Comparison of ENCODE assay signal across 11 mouse cellular contexts in the genomic region with DNA sequence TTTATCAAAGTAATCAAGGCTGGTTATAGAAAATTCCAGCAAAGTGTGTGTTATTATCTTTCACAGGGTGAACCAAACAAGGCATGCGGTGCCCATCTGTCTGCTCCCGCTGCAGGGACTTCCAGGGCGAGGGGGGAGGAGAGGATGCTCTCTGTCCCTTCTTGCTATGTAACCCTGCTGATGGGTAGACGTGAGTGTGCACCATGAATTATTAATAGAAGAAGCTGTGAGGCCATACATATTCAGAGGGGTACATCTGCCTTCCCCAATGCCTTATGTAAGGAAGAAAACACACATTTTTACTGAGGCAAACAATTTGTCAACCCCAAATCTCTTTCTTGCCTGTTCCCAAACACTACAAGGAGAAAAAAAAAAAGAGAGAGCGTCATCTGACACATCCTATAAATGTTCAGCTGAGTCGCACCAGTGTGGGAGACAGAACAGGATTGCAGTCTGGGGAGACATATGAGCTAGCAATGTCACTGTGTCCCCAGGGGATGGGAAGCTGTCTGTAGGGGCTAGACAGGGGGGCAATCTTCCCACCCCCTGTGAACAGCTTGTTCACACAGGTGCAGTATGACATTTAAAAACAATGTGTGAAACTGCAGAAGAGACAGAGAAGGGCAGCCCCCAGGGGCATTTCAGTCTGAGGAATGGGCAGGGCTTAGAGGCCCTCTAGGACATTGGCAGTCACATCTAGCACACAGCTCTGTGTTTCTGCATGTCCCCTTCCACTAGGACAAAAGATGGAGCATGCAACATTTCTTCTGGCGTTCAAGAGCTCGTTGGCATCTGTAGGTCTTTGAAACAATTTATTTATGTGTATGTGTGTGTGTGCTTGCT. TPM values are rescaled to one million over a fixed set of nuclear protein-coding genes. Genes with fewer than 3 reads are reported as not detected.
A peak's percentile ranks its signal among the peaks of the same experiment; 100 is the strongest.
DNase-seq lines count a peak whose midpoint lies in the region; ATAC-seq and TF ChIP-seq lines count a peak whose summit lies in the region.
"Had no signal": no experiment of that assay in that cellular context is flagged by ENCODE, and none has a peak within 500 bp of the region (broad histone marks: within the 10 kb centered on the region; RNA-seq: fewer than 3 reads in every experiment).

No protein-coding gene starts in this region.

- peak overlapping the region; percentile 84 for H3K27ac ChIP-seq in cortical plate, adult 2 months (ENCODE audit: insufficient read depth, low read length)
- H3K27ac ChIP-seq in layer of hippocampus, adult 2 months = peak overlapping the region; percentile 87
- H3K27ac ChIP-seq in midbrain, embryonic 15.5 days = peak overlapping the region; percentile 60; the same call in 1 of the 2 replicates

- peak; percentile 10 for DNase-seq in brain, embryonic 18.5 days (ENCODE audit: low read depth, low spot score)
- peak; percentile 41 to 50 for DNase-seq in layer of hippocampus, adult 2 months (ENCODE audit: low spot score in 2 of 2)
- no peak for DNase-seq in kidney, postnatal 25 days
- no peak for DNase-seq in kidney, postnatal 14 days
- no peak for DNase-seq in ovary, postnatal 10 days (ENCODE audit: low spot score)

- no peak overlapping the region for H3K4me2 ChIP-seq in midbrain, embryonic 15.5 days

- H3K4me1 ChIP-seq in cortical plate, adult 2 months (ENCODE audit: control insufficient read depth, insufficient read depth, low read length) = peaks cover 6% of the 10 kb centered on the region
- peaks cover 14% of the 10 kb centered on the region for H3K4me1 ChIP-seq in midbrain, embryonic 15.5 days

- H3K9me3 ChIP-seq in midbrain, embryonic 15.5 days = no peaks in the 10 kb centered on the region

- peak; percentile 95 for ATAC-seq in midbrain, embryonic 15.5 days (replicated peaks)
- ATAC-seq in megakaryocyte, adult 5-6 weeks (ENCODE audit: poor library complexity, severe bottlenecking) = no peak

- 35% methylated on average over 8 of the region's 8 CpGs for WGBS in midbrain, embryonic 15.5 days

- no peaks in the 10 kb centered on the region for H3K36me3 ChIP-seq in midbrain, embryonic 15.5 days (replicated peaks)

- no peak overlapping the region for H3K9ac ChIP-seq in midbrain, embryonic 15.5 days

- no peak for TF ChIP-seq CTCF in cortical plate, adult 2 months (IDR thresholded peaks at IDR 0.05; ENCODE audit: extremely low read depth, insufficient read depth, low read length)
- TF ChIP-seq CTCF in layer of hippocampus, adult 2 months (conservative IDR thresholded peaks at IDR 0.05) = no peak

- peak; percentile 47; the same call in 1 of the 2 replicates for TF ChIP-seq POLR2A in cortical plate, adult 2 months (IDR thresholded peaks at IDR 0.05; ENCODE audit: extremely low read depth, insufficient read depth, low read length)

- H3K27me3 ChIP-seq in midbrain, embryonic 15.5 days (replicated peaks) = no peaks in the 10 kb centered on the region

- no peak overlapping the region for H3K4me3 ChIP-seq in cortical plate, adult 2 months (ENCODE audit: insufficient read depth, low read length)
- H3K4me3 ChIP-seq in layer of hippocampus, adult 2 months = no peak overlapping the region
- no peak overlapping the region for H3K4me3 ChIP-seq in midbrain, embryonic 15.5 days
- H3K4me3 ChIP-seq: myocyte had no signal

RNA-seq across cellular contexts. Expression of gene Htr5a, which starts 31.5 kb away (rescaled TPM):
- 8.7 and 9.9 TPM in 2 replicates for polyA plus RNA-seq in cortical plate, adult 2 months (2012; rRNA removed)
- total RNA-seq in layer of hippocampus, adult 2 months (2021) = 1 to 10 TPM; 7.9 to 8.1 TPM
- polyA plus RNA-seq in midbrain, embryonic 15.5 days (2015; fragmentation: Nextera tagmentation; extraction: Ambion mirVana) = 1.5 and 1.6 TPM in 2 replicates
- total RNA-seq in megakaryocyte, adult 5-6 weeks (2015) = not detected in 2 replicates
- total RNA-seq in megakaryocyte, adult 5-6 weeks (2017) = not detected in 2 replicates
- polyA plus RNA-seq: gonadal fat pad, adult 2 months; limb, embryonic 11.5 days; myocyte had no signal

Comparison
In these comparisons a context has a peak if more than half of its experiments do, and no peak if none do; other contexts are left out.
1. DNase-seq: peak in brain, embryonic 18.5 days (single experiment) and layer of hippocampus, adult 2 months (2 of 2); none in kidney, postnatal 25 days (0 of 2), kidney, postnatal 14 days (single experiment) and ovary, postnatal 10 days (single experiment).
2. RNA of gene Htr5a, which starts 31.5 kb away (total RNA-seq): 7.9 to 8.1 TPM in layer of hippocampus, adult 2 months; not detected in megakaryocyte, adult 5-6 weeks; every median in the first group is over 4 times any median in the second.
3. Peak in every context shown above with its lines, with median percentiles within 50 percentile points of each other: H3K27ac ChIP-seq.